Mouse (Mus musculus): Measurements from ENCODE around the gene Btbd1. TPM values are rescaled to one million over a fixed set of nuclear protein-coding genes. Genes with fewer than 3 reads are reported as not detected.

Btbd1 gene
- polyA plus RNA-seq, 1 experiment = 66.6 TPM

GRCm38 (mm10) chr7:81789095-81789757 lies 40.0 kb downstream of the Btbd1 start, which contains the start of gene 3110040N11Rik:
TSS of gene 3110040N11Rik (minus strand) at chr7:81789478.
- Histone ChIP-seq H3K4me2 (ENCODE audit: low read depth) (peak within 1 kb of the TSS; percentile 77), H3ac (ENCODE audit: control insufficient read depth, insufficient read length) (peak within 1 kb of the TSS; percentile 78), H3K27me3 (ENCODE audit: control insufficient read depth, insufficient read depth, insufficient read length) (no peaks in the 10 kb centered on the region), H3K36me3 (ENCODE audit: control insufficient read depth, insufficient read depth) (peaks cover 14% of the 10 kb centered on the region), H3K4me3 (peak within 1 kb of the TSS; percentile 68), H3K79me2 (ENCODE audit: control insufficient read depth, insufficient read depth) (no peaks in the 10 kb centered on the region)
- peak; percentile 22 for TF ChIP-seq SRF (IDR thresholded peaks at IDR 0.05; ENCODE audit: control insufficient read depth, insufficient read length, low read depth)
- no peak for TF ChIP-seq TCF3 (IDR thresholded peaks at IDR 0.05; ENCODE audit: insufficient read length, low read depth)
- no peak for TF ChIP-seq CEBPB (IDR thresholded peaks at IDR 0.05; ENCODE audit: insufficient read depth, poor library complexity, severe bottlenecking)
- TF ChIP-seq POLR2AphosphoS2 (IDR thresholded peaks at IDR 0.05; ENCODE audit: insufficient read length, low read depth) = peak; percentile 98
- TF ChIP-seq MYOD1 (IDR thresholded peaks at IDR 0.05; ENCODE audit: control insufficient read depth in 1 of 3, insufficient read length in 2 of 3, low read depth in 2 of 3) = peak in 1 of 3 experiments; percentile 57
- TF ChIP-seq POLR2A (IDR thresholded peaks at IDR 0.05; ENCODE audit: insufficient read length, low read depth) = peak; percentile 97

GRCm38 (mm10) chr7:81788536-81788935 lies 40.7 kb downstream of the Btbd1 start:
- H3K36me3 ChIP-seq (ENCODE audit: control insufficient read depth, insufficient read depth) = peaks cover 10% of the 10 kb centered on the region
- H3K4me2 ChIP-seq (ENCODE audit: low read depth) = peak overlapping the region; percentile 77
- H3K27me3 ChIP-seq (ENCODE audit: control insufficient read depth, insufficient read depth, insufficient read length) = no peaks in the 10 kb centered on the region
- H3ac ChIP-seq (ENCODE audit: control insufficient read depth, insufficient read length) = peak overlapping the region; percentile 78
- TF ChIP-seq E2F4 (IDR thresholded peaks at IDR 0.05; ENCODE audit: insufficient read depth) (no peak), SRF (IDR thresholded peaks at IDR 0.05; ENCODE audit: control insufficient read depth, insufficient read length, low read depth) (no peak), CEBPB (IDR thresholded peaks at IDR 0.05; ENCODE audit: insufficient read depth, poor library complexity, severe bottlenecking) (no peak), TCF3 (IDR thresholded peaks at IDR 0.05; ENCODE audit: insufficient read length, low read depth) (no peak), MYOG (IDR thresholded peaks at IDR 0.05; ENCODE audit: control insufficient read depth in 1 of 3, insufficient read depth in 1 of 3, insufficient read length in 2 of 3, low read depth in 2 of 3) (no peak), MYOD1 (IDR thresholded peaks at IDR 0.05; ENCODE audit: control insufficient read depth in 1 of 3, insufficient read length in 2 of 3, low read depth in 2 of 3) (no peak), USF1 (IDR thresholded peaks at IDR 0.05; ENCODE audit: low read depth) (no peak), POLR2AphosphoS2 (IDR thresholded peaks at IDR 0.05; ENCODE audit: insufficient read length, low read depth) (no peak), REST (IDR thresholded peaks at IDR 0.05; ENCODE audit: insufficient read depth, insufficient read length) (no peak), MAX (IDR thresholded peaks at IDR 0.05; ENCODE audit: low read depth) (no peak), POLR2A (IDR thresholded peaks at IDR 0.05; ENCODE audit: insufficient read length, low read depth) (no peak), TCF12 (IDR thresholded peaks at IDR 0.05; ENCODE audit: insufficient read depth, poor library complexity, severe bottlenecking) (no peak)
- no peaks in the 10 kb centered on the region for H3K79me2 ChIP-seq (ENCODE audit: control insufficient read depth, insufficient read depth)
- H3K4me3 ChIP-seq = peak overlapping the region; percentile 68

- Histone ChIP-seq H3K4me3 (no peak overlapping the region), H3ac (ENCODE audit: control insufficient read depth, insufficient read length) (no peak overlapping the region), H3K36me3 (ENCODE audit: control insufficient read depth, insufficient read depth) (peaks cover 8% of the 10 kb centered on the region)
These were observed 51.5 kb downstream of the Btbd1 start for GRCm38 (mm10) chr7:81777667-81778218.

GRCm38 (mm10) chr7:81775325-81775724 lies 53.9 kb downstream of the Btbd1 start:
- peaks cover 11% of the 10 kb centered on the region for H3K79me2 ChIP-seq (ENCODE audit: control insufficient read depth, insufficient read depth)
- no peak for TF ChIP-seq MYOG (IDR thresholded peaks at IDR 0.05; ENCODE audit: control insufficient read depth in 1 of 3, insufficient read depth in 1 of 3, insufficient read length in 2 of 3, low read depth in 2 of 3)
- no peaks in the 10 kb centered on the region for H3K36me3 ChIP-seq (ENCODE audit: control insufficient read depth, insufficient read depth)
- H3K4me3 ChIP-seq = no peak overlapping the region
- no peak overlapping the region for H3K4me2 ChIP-seq (ENCODE audit: low read depth)
- H3ac ChIP-seq (ENCODE audit: control insufficient read depth, insufficient read length) = no peak overlapping the region
- H3K27me3 ChIP-seq (ENCODE audit: control insufficient read depth, insufficient read depth, insufficient read length) = no peaks in the 10 kb centered on the region

More at GRCm38 (mm10) chr7:81777667-81778218, 51.5 kb downstream of the Btbd1 start:
- Histone ChIP-seq H3K4me2 (ENCODE audit: low read depth) (no peak overlapping the region), H3K79me2 (ENCODE audit: control insufficient read depth, insufficient read depth) (no peaks in the 10 kb centered on the region), H3K27me3 (ENCODE audit: control insufficient read depth, insufficient read depth, insufficient read length) (no peaks in the 10 kb centered on the region)
- TF ChIP-seq POLR2A (IDR thresholded peaks at IDR 0.05; ENCODE audit: insufficient read length, low read depth) (no peak), TCF12 (IDR thresholded peaks at IDR 0.05; ENCODE audit: insufficient read depth, poor library complexity, severe bottlenecking) (no peak), SRF (IDR thresholded peaks at IDR 0.05; ENCODE audit: control insufficient read depth, insufficient read length, low read depth) (no peak), MYOD1 (IDR thresholded peaks at IDR 0.05; ENCODE audit: control insufficient read depth in 1 of 3, insufficient read length in 2 of 3, low read depth in 2 of 3) (no peak), REST (IDR thresholded peaks at IDR 0.05; ENCODE audit: insufficient read depth, insufficient read length) (no peak), E2F4 (IDR thresholded peaks at IDR 0.05; ENCODE audit: insufficient read depth) (no peak), POLR2AphosphoS2 (IDR thresholded peaks at IDR 0.05; ENCODE audit: insufficient read length, low read depth) (no peak), CEBPB (IDR thresholded peaks at IDR 0.05; ENCODE audit: insufficient read depth, poor library complexity, severe bottlenecking) (no peak), MYOG (IDR thresholded peaks at IDR 0.05; ENCODE audit: control insufficient read depth in 1 of 3, insufficient read depth in 1 of 3, insufficient read length in 2 of 3, low read depth in 2 of 3) (no peak), TCF3 (IDR thresholded peaks at IDR 0.05; ENCODE audit: insufficient read length, low read depth) (no peak), MAX (IDR thresholded peaks at IDR 0.05; ENCODE audit: low read depth) (no peak)

All from myocyte (in vitro differentiated cells).